Mouse (Mus musculus): ENCODE data around the gene 1700003F12Rik. TPM values are rescaled to one million over a fixed set of nuclear protein-coding genes. Genes with fewer than 3 reads are reported as not detected.

1700003F12Rik gene
- polyA plus RNA-seq (2015; fragmentation: Nextera tagmentation; extraction: Ambion mirVana) = 1.9 and 2.6 TPM in 2 replicates

GRCm38 (mm10) chr2:154546711-154547110 is at the start of gene 1700003F12Rik:
Gene 1700003F12Rik (plus strand): TSS chr2:154547085.
- 91% methylated on average over 10 of the region's 10 CpGs for WGBS
- Histone ChIP-seq H3K4me2 (replicated peaks) (no peak within 1 kb of the TSS), H3K27me3 (no peaks in the 10 kb centered on the region), H3K27ac (replicated peaks) (no peak within 1 kb of the TSS), H3K9me3 (no peaks in the 10 kb centered on the region), H3K4me3 (no peak within 1 kb of the TSS), H3K36me3 (no peaks in the 10 kb centered on the region), H3K9ac (replicated peaks) (no peak within 1 kb of the TSS), H3K4me1 (peaks cover 44% of the 10 kb centered on the region)
- no peak for ATAC-seq (replicated peaks)

- no peak for ATAC-seq (replicated peaks)
- 54% methylated on average over 5 of the region's 5 CpGs for WGBS
Observed at GRCm38 (mm10) chr2:154498571-154498970, 48.3 kb upstream of the 1700003F12Rik start.

GRCm38 (mm10) chr2:154499717-154500247 is 47.1 kb upstream of the 1700003F12Rik start:
- H3K9me3 ChIP-seq = no peaks in the 10 kb centered on the region

More at GRCm38 (mm10) chr2:154498571-154498970, 48.3 kb upstream of the 1700003F12Rik start:
- Histone ChIP-seq H3K9me3 (no peaks in the 10 kb centered on the region), H3K4me2 (replicated peaks) (no peak overlapping the region), H3K36me3 (peaks cover 15% of the 10 kb centered on the region), H3K27me3 (no peaks in the 10 kb centered on the region), H3K4me3 (no peak overlapping the region), H3K9ac (replicated peaks) (no peak overlapping the region), H3K27ac (replicated peaks) (0 out of 2 replicates have a peak overlapping the region, but pooled peaks have one; percentile 1), H3K4me1 (peaks cover 3% of the 10 kb centered on the region; the same call in 1 of the 2 replicates)

GRCm38 (mm10) chr2:154500758-154501157 is 46.1 kb upstream of the 1700003F12Rik start:
- Histone ChIP-seq H3K9ac (replicated peaks) (no peak overlapping the region), H3K4me2 (replicated peaks) (no peak overlapping the region), H3K36me3 (peaks cover 19% of the 10 kb centered on the region), H3K9me3 (no peaks in the 10 kb centered on the region), H3K4me1 (peaks cover 3% of the 10 kb centered on the region; the same call in 1 of the 2 replicates), H3K27me3 (no peaks in the 10 kb centered on the region), H3K27ac (replicated peaks) (no peak overlapping the region), H3K4me3 (no peak overlapping the region)
- 94% methylated on average over 3 of the region's 3 CpGs for WGBS
- ATAC-seq (replicated peaks) = no peak

More at GRCm38 (mm10) chr2:154499717-154500247, 47.1 kb upstream of the 1700003F12Rik start:
- H3K9ac ChIP-seq (replicated peaks) = no peak overlapping the region
- H3K36me3 ChIP-seq = peaks cover 18% of the 10 kb centered on the region
- WGBS = 96% methylated on average over 2 of the region's 2 CpGs
- no peak overlapping the region for H3K4me3 ChIP-seq
- H3K27ac ChIP-seq (replicated peaks) = no peak overlapping the region
- H3K27me3 ChIP-seq = no peaks in the 10 kb centered on the region
- no peak for ATAC-seq (replicated peaks)
- peaks cover 3% of the 10 kb centered on the region; the same call in 1 of the 2 replicates for H3K4me1 ChIP-seq
- no peak overlapping the region for H3K4me2 ChIP-seq (replicated peaks)

- H3K4me2 ChIP-seq (replicated peaks) = no peak overlapping the region
- peaks cover 29% of the 10 kb centered on the region for H3K36me3 ChIP-seq
- no peak for ATAC-seq (replicated peaks)
- no peak overlapping the region for H3K9ac ChIP-seq (replicated peaks)
- H3K9me3 ChIP-seq = no peaks in the 10 kb centered on the region
- peaks cover 20% of the 10 kb centered on the region for H3K4me1 ChIP-seq
- no peak overlapping the region for H3K4me3 ChIP-seq
- H3K27me3 ChIP-seq = no peaks in the 10 kb centered on the region
- peak overlapping the region; percentile 55 for H3K27ac ChIP-seq (replicated peaks)
- WGBS = 12% methylated on average over 2 of the region's 2 CpGs
Observed at GRCm38 (mm10) chr2:154507076-154507475, 39.8 kb upstream of the 1700003F12Rik start.

- peaks cover 30% of the 10 kb centered on the region for H3K36me3 ChIP-seq
- H3K4me1 ChIP-seq = peaks cover 20% of the 10 kb centered on the region
- ATAC-seq (replicated peaks) = no peak
- no peak overlapping the region for H3K9ac ChIP-seq (replicated peaks)
- peak overlapping the region; percentile 55 for H3K27ac ChIP-seq (replicated peaks)
- no peaks in the 10 kb centered on the region for H3K9me3 ChIP-seq
- no peak overlapping the region for H3K4me3 ChIP-seq
- 59% methylated on average over 9 of the region's 9 CpGs for WGBS
- H3K4me2 ChIP-seq (replicated peaks) = no peak overlapping the region
- H3K27me3 ChIP-seq = no peaks in the 10 kb centered on the region
Observed at GRCm38 (mm10) chr2:154507566-154508283, 39.2 kb upstream of the 1700003F12Rik start.

GRCm38 (mm10) chr2:154508450-154508849 is 38.4 kb upstream of the 1700003F12Rik start:
- 82% methylated on average over 4 of the region's 4 CpGs for WGBS
- Histone ChIP-seq H3K9me3 (no peaks in the 10 kb centered on the region), H3K4me3 (no peak overlapping the region), H3K27me3 (no peaks in the 10 kb centered on the region), H3K4me1 (peaks cover 20% of the 10 kb centered on the region), H3K9ac (replicated peaks) (no peak overlapping the region), H3K36me3 (peaks cover 30% of the 10 kb centered on the region), H3K4me2 (replicated peaks) (no peak overlapping the region), H3K27ac (replicated peaks) (no peak overlapping the region)
- no peak for ATAC-seq (replicated peaks)

- H3K27me3 ChIP-seq = no peaks in the 10 kb centered on the region
- no peaks in the 10 kb centered on the region for H3K9me3 ChIP-seq
- peaks cover 30% of the 10 kb centered on the region for H3K36me3 ChIP-seq
- H3K4me3 ChIP-seq = no peak overlapping the region
- H3K4me1 ChIP-seq = peaks cover 20% of the 10 kb centered on the region
- no peak overlapping the region for H3K9ac ChIP-seq (replicated peaks)
- WGBS = 97% methylated on average over 3 of the region's 3 CpGs
- ATAC-seq (replicated peaks) = no peak
- H3K27ac ChIP-seq (replicated peaks) = no peak overlapping the region
- H3K4me2 ChIP-seq (replicated peaks) = no peak overlapping the region
Observed at GRCm38 (mm10) chr2:154510141-154510540, 36.7 kb upstream of the 1700003F12Rik start.

GRCm38 (mm10) chr2:154516944-154517343 is 29.9 kb upstream of the 1700003F12Rik start:
- no peaks in the 10 kb centered on the region for H3K4me1 ChIP-seq
- no peak overlapping the region for H3K4me3 ChIP-seq
- H3K4me2 ChIP-seq (replicated peaks) = no peak overlapping the region
- ATAC-seq (replicated peaks) = no peak
- WGBS = 91% methylated on average over 3 of the region's 3 CpGs
- H3K9me3 ChIP-seq = no peaks in the 10 kb centered on the region
- H3K27ac ChIP-seq (replicated peaks) = no peak overlapping the region
- H3K36me3 ChIP-seq = peaks cover 26% of the 10 kb centered on the region
- H3K27me3 ChIP-seq = no peaks in the 10 kb centered on the region
- H3K9ac ChIP-seq (replicated peaks) = no peak overlapping the region

- Histone ChIP-seq H3K4me2 (replicated peaks) (no peak overlapping the region), H3K9ac (replicated peaks) (no peak overlapping the region), H3K4me1 (no peaks in the 10 kb centered on the region), H3K36me3 (peaks cover 24% of the 10 kb centered on the region), H3K4me3 (no peak overlapping the region), H3K9me3 (no peaks in the 10 kb centered on the region), H3K27ac (replicated peaks) (no peak overlapping the region), H3K27me3 (no peaks in the 10 kb centered on the region)
- ATAC-seq (replicated peaks) = no peak
- 91% methylated on average over 5 of the region's 5 CpGs for WGBS
Observed at GRCm38 (mm10) chr2:154517424-154517823, 29.5 kb upstream of the 1700003F12Rik start.

- Histone ChIP-seq H3K4me1 (peaks cover 9% of the 10 kb centered on the region), H3K4me3 (no peak overlapping the region), H3K27me3 (no peaks in the 10 kb centered on the region), H3K9ac (replicated peaks) (no peak overlapping the region), H3K27ac (replicated peaks) (no peak overlapping the region), H3K36me3 (peaks cover 35% of the 10 kb centered on the region), H3K4me2 (replicated peaks) (no peak overlapping the region), H3K9me3 (no peaks in the 10 kb centered on the region)
- no peak for ATAC-seq (replicated peaks)
Observed at GRCm38 (mm10) chr2:154521449-154521848, 25.4 kb upstream of the 1700003F12Rik start.

GRCm38 (mm10) chr2:154522334-154522733 is 24.6 kb upstream of the 1700003F12Rik start:
- WGBS = 95% methylated on average over 5 of the region's 5 CpGs
- H3K27ac ChIP-seq (replicated peaks) = no peak overlapping the region
- peaks cover 17% of the 10 kb centered on the region for H3K4me1 ChIP-seq
- no peaks in the 10 kb centered on the region for H3K9me3 ChIP-seq
- no peaks in the 10 kb centered on the region for H3K27me3 ChIP-seq
- no peak overlapping the region for H3K4me3 ChIP-seq
- H3K9ac ChIP-seq (replicated peaks) = no peak overlapping the region
- ATAC-seq (replicated peaks) = no peak
- H3K4me2 ChIP-seq (replicated peaks) = no peak overlapping the region
- peaks cover 35% of the 10 kb centered on the region for H3K36me3 ChIP-seq

Measured in forebrain, embryonic 15.5 days (tissue).